Mouse (Mus musculus): Measurements from ENCODE around the gene Smagp.

GRCm38 (mm10) chr15:100681770-100682169 lies 45.0 kb upstream of the Smagp start:
- TF ChIP-seq POLR2A (IDR thresholded peaks at IDR 0.05; ENCODE audit: insufficient read depth, low read depth, low read length) (no peak), CTCF (IDR thresholded peaks at IDR 0.05) (no peak), EP300 (IDR thresholded peaks at IDR 0.05; ENCODE audit: insufficient read depth, low read depth, low read length) (no peak)
